Mouse (Mus musculus): ENCODE results near the gene Galnt15. TPM values are rescaled to one million over a fixed set of nuclear protein-coding genes. Genes with fewer than 3 reads are reported as not detected.

Galnt15 gene
- polyA plus RNA-seq, 1 experiment: not detected

- TF ChIP-seq GATA1 (IDR thresholded peaks at IDR 0.05; ENCODE audit: low read length): no peak
These were observed 6.3 kb upstream of the Galnt15 start for GRCm38 (mm10) chr14:32022450-32022849.

GRCm38 (mm10) chr14:32023891-32024290, 4.9 kb upstream of the Galnt15 start:
- TF ChIP-seq GATA1 (IDR thresholded peaks at IDR 0.05; ENCODE audit: low read length): no peak

GRCm38 (mm10) chr14:32027218-32027617, 1.6 kb upstream of the Galnt15 start:
- no peak for TF ChIP-seq GATA1 (IDR thresholded peaks at IDR 0.05; ENCODE audit: low read length)

- no peak for TF ChIP-seq GATA1 (IDR thresholded peaks at IDR 0.05; ENCODE audit: low read length)
These were observed 713 bp downstream of the Galnt15 start for GRCm38 (mm10) chr14:32029411-32029992.

- no peak for TF ChIP-seq GATA1 (IDR thresholded peaks at IDR 0.05; ENCODE audit: low read length)
These were observed 1.3 kb downstream of the Galnt15 start for GRCm38 (mm10) chr14:32030073-32030472.

GRCm38 (mm10) chr14:32032522-32032921, 3.7 kb downstream of the Galnt15 start:
- TF ChIP-seq GATA1 (IDR thresholded peaks at IDR 0.05; ENCODE audit: low read length): no peak

GRCm38 (mm10) chr14:32036482-32036881, 7.7 kb downstream of the Galnt15 start:
- no peak for TF ChIP-seq GATA1 (IDR thresholded peaks at IDR 0.05; ENCODE audit: low read length)

GRCm38 (mm10) chr14:32037661-32038252, 9.0 kb downstream of the Galnt15 start:
- TF ChIP-seq GATA1 (IDR thresholded peaks at IDR 0.05; ENCODE audit: low read length): no peak

- no peak for TF ChIP-seq GATA1 (IDR thresholded peaks at IDR 0.05; ENCODE audit: low read length)
These were observed 13.3 kb downstream of the Galnt15 start for GRCm38 (mm10) chr14:32042108-32042507.

GRCm38 (mm10) chr14:32046357-32046756, 17.6 kb downstream of the Galnt15 start:
- no peak for TF ChIP-seq GATA1 (IDR thresholded peaks at IDR 0.05; ENCODE audit: low read length)

- no peak for TF ChIP-seq GATA1 (IDR thresholded peaks at IDR 0.05; ENCODE audit: low read length)
These were observed 21.4 kb downstream of the Galnt15 start for GRCm38 (mm10) chr14:32050171-32050570.

GRCm38 (mm10) chr14:32053895-32054294, 25.1 kb downstream of the Galnt15 start:
- no peak for TF ChIP-seq GATA1 (IDR thresholded peaks at IDR 0.05; ENCODE audit: low read length)

GRCm38 (mm10) chr14:32054788-32055187, 26.0 kb downstream of the Galnt15 start:
- TF ChIP-seq GATA1 (IDR thresholded peaks at IDR 0.05; ENCODE audit: low read length): no peak

- TF ChIP-seq GATA1 (IDR thresholded peaks at IDR 0.05; ENCODE audit: low read length): no peak
These were observed 27.0 kb downstream of the Galnt15 start for GRCm38 (mm10) chr14:32055781-32056180.

- TF ChIP-seq GATA1 (IDR thresholded peaks at IDR 0.05; ENCODE audit: low read length): no peak
These were observed 27.9 kb downstream of the Galnt15 start for GRCm38 (mm10) chr14:32056675-32057074.

- no peak for TF ChIP-seq GATA1 (IDR thresholded peaks at IDR 0.05; ENCODE audit: low read length)
These were observed 28.9 kb downstream of the Galnt15 start for GRCm38 (mm10) chr14:32057664-32058063.

GRCm38 (mm10) chr14:32061398-32061797, 32.6 kb downstream of the Galnt15 start:
- no peak for TF ChIP-seq GATA1 (IDR thresholded peaks at IDR 0.05; ENCODE audit: low read length)
